Mouse (Mus musculus) midbrain, postnatal 0 days (tissue): ENCODE results near the gene Lamb3. TPM values are rescaled to one million over a fixed set of nuclear protein-coding genes. Genes with fewer than 3 reads are reported as not detected.

Source experiments
- ATAC-seq: fragments of 200-750 bp; cut with Nextera tagmentation; 2 replicates; pipeline ENCODE4 v1.8.0; 2017; ENCODE audit warnings: moderate number of reproducible peaks, mild to moderate bottlenecking, moderate TSS enrichment, moderate library complexity; ENCODE audit not compliant: low FRiP score
- DNase-seq: peaks from one replicate; pipeline ENCODE4 v3.0.0-alpha.2; 2015; ENCODE audit warnings: low spot score
- H3K27ac ChIP-seq: fragments of 300-500 bp; sonication (generic); 2 replicates; pipeline ENCODE4 v1.5.1; 2014; ENCODE audit warnings: low read depth, mild to moderate bottlenecking, low read length, mixed read lengths
- H3K27me3 ChIP-seq: fragments of 300-500 bp; sonication (generic); 2 replicates; pipeline ENCODE4 v1.6.1; 2014; ENCODE audit warnings: low read length, control low read depth, mixed read lengths; ENCODE audit not compliant: insufficient read depth
- H3K36me3 ChIP-seq: fragments of 300-500 bp; sonication (generic); 2 replicates; pipeline ENCODE4 v1.6.1; 2014; ENCODE audit warnings: low read length, control low read depth, mixed read lengths; ENCODE audit not compliant: insufficient read depth
- H3K4me1 ChIP-seq: fragments of 300-500 bp; sonication (generic); 2 replicates; pipeline ENCODE4 v1.6.1; 2014; ENCODE audit warnings: mild to moderate bottlenecking, control low read depth, antibody characterized with exemption, low read length, mixed read lengths; ENCODE audit not compliant: insufficient read depth
- H3K4me2 ChIP-seq: fragments of 300-500 bp; sonication (generic); 2 replicates; pipeline ENCODE4 v1.6.1; 2014; ENCODE audit warnings: low read depth, mild to moderate bottlenecking, low read length, mixed read lengths; ENCODE audit not compliant: poor library complexity, severe bottlenecking
- H3K4me3 ChIP-seq: fragments of 300-500 bp; sonication (generic); 2 replicates; pipeline ENCODE4 v1.5.1; 2014; ENCODE audit warnings: low read depth, mild to moderate bottlenecking, low read length, moderate library complexity
- H3K9ac ChIP-seq: fragments of 300-500 bp; sonication (generic); replicated peaks from 2 replicates; pipeline ENCODE4 v1.6.1; 2014; ENCODE audit warnings: mild to moderate bottlenecking, low read length, moderate library complexity, mixed read lengths; ENCODE audit not compliant: poor library complexity, severe bottlenecking
- H3K9me3 ChIP-seq: fragments of 300-500 bp; sonication (generic); 2 replicates; pipeline ENCODE4 v1.6.1; 2016; ENCODE audit warnings: low read length, control low read depth
- CTCF ChIP-seq: IDR thresholded peaks from 2 replicates; pipeline ENCODE4 v1.5.1; 2016; ENCODE audit warnings: antibody characterized with exemption, mild to moderate bottlenecking
- WGBS: fragments of 180-500 bp; shearing (Covaris S2); extraction: QIAGEN DNeasy Blood & Tissue Kit; methylation state at CpG from one replicate; pipeline ENCODE4 v1.1.7; 2014; 5-methylcytosine and 5-hydroxymethylcytosine counted together
- polyA plus RNA-seq: library from polyadenylated mRNA; unstranded; fragments of >200 nt; fragmentation: Nextera tagmentation; extraction: Ambion mirVana; gene quantifications from 2 replicates; pipeline ENCODE4 v1.2.1, GENCODE M21; 2015
- total RNA-seq: library from RNA; depleted of rRNA; stranded (reverse); fragments of >200 nt; gene quantifications from 2 replicates; pipeline ENCODE4 v1.2.3, GENCODE M21; 2014

Gene Lamb3
- total and polyA plus RNA-seq, 2 experiments from 2014 or later = 0.82 to 1.4 TPM

DNA sequence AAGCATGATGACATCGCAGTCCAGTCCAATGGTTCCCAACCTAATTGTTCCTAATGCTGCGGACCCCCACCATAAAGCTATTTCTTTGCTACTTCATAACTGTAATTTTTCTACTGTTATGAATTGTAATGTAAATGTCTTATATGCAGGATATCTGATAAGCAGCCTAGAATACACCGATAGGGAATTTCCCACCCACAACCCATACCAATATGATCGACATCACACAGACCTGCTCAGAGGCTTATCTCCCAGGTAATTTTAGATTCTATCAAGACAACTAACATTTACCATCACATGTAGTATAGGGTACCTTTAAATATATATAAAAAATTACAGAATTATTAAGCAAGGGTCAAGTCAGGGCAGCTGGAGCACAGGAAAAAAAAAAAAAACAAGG is 18.6 kb downstream of the Lamb3 start:
- Histone ChIP-seq H3K4me2 (no peak overlapping the region), H3K27me3 (no peaks in the 10 kb centered on the region), H3K36me3 (no peaks in the 10 kb centered on the region), H3K9ac (no peak overlapping the region), H3K4me3 (no peak overlapping the region), H3K9me3 (no peaks in the 10 kb centered on the region), H3K4me1 (no peaks in the 10 kb centered on the region), H3K27ac (no peak overlapping the region)
- WGBS = 88% methylated on average over 4 of the region's 4 CpGs
- ATAC-seq (no peak), DNase-seq (no peak)
- TF ChIP-seq CTCF = no peak

- no peaks in the 10 kb centered on the region for H3K27me3 ChIP-seq
- no peak overlapping the region for H3K4me3 ChIP-seq
- no peaks in the 10 kb centered on the region for H3K9me3 ChIP-seq
- 48% methylated on average over 7 of the region's 7 CpGs for WGBS
- H3K4me1 ChIP-seq = no peaks in the 10 kb centered on the region
- no peaks in the 10 kb centered on the region for H3K36me3 ChIP-seq
- TF ChIP-seq CTCF = no peak
- ATAC-seq (no peak), DNase-seq (no peak)
- H3K9ac ChIP-seq = no peak overlapping the region
- no peak overlapping the region for H3K27ac ChIP-seq
- no peak overlapping the region for H3K4me2 ChIP-seq
Observed at GRCm38 (mm10) chr1:193226724-193227522, 19.4 kb downstream of the Lamb3 start.

- Histone ChIP-seq H3K4me3 (no peak overlapping the region), H3K9me3 (no peaks in the 10 kb centered on the region), H3K9ac (no peak overlapping the region), H3K27ac (no peak overlapping the region), H3K4me1 (no peaks in the 10 kb centered on the region), H3K27me3 (no peaks in the 10 kb centered on the region), H3K4me2 (no peak overlapping the region), H3K36me3 (no peaks in the 10 kb centered on the region)
- TF ChIP-seq CTCF = no peak
- DNase-seq (no peak), ATAC-seq (no peak)
- WGBS = 68% methylated on average over 4 of the region's 4 CpGs
Observed at GRCm38 (mm10) chr1:193227537-193227936, 20.0 kb downstream of the Lamb3 start.

- H3K9me3 ChIP-seq = no peaks in the 10 kb centered on the region
- WGBS = 95% methylated on average over 5 of the region's 5 CpGs
- ATAC-seq (no peak), DNase-seq (no peak)
- H3K4me3 ChIP-seq = no peak overlapping the region
- H3K36me3 ChIP-seq = no peaks in the 10 kb centered on the region
- no peaks in the 10 kb centered on the region for H3K4me1 ChIP-seq
- H3K9ac ChIP-seq = no peak overlapping the region
- H3K27ac ChIP-seq = no peak overlapping the region
- H3K4me2 ChIP-seq = no peak overlapping the region
- H3K27me3 ChIP-seq = no peaks in the 10 kb centered on the region
- no peak for TF ChIP-seq CTCF
Observed at GRCm38 (mm10) chr1:193229570-193229969, 22.1 kb downstream of the Lamb3 start.

- H3K27ac ChIP-seq = no peak overlapping the region
- no peaks in the 10 kb centered on the region for H3K36me3 ChIP-seq
- no peak overlapping the region for H3K9ac ChIP-seq
- no peaks in the 10 kb centered on the region for H3K27me3 ChIP-seq
- no peaks in the 10 kb centered on the region for H3K4me1 ChIP-seq
- no peaks in the 10 kb centered on the region for H3K9me3 ChIP-seq
- WGBS = 73% methylated on average over 3 of the region's 3 CpGs
- no peak overlapping the region for H3K4me3 ChIP-seq
- DNase-seq (no peak), ATAC-seq (no peak)
- TF ChIP-seq CTCF = no peak
- H3K4me2 ChIP-seq = no peak overlapping the region
Observed at GRCm38 (mm10) chr1:193230531-193230930, 23.0 kb downstream of the Lamb3 start.

GRCm38 (mm10) chr1:193230935-193231334 is 23.4 kb downstream of the Lamb3 start:
- Histone ChIP-seq H3K4me3 (no peak overlapping the region), H3K36me3 (no peaks in the 10 kb centered on the region), H3K4me1 (no peaks in the 10 kb centered on the region), H3K27ac (no peak overlapping the region), H3K27me3 (no peaks in the 10 kb centered on the region), H3K4me2 (no peak overlapping the region), H3K9me3 (no peaks in the 10 kb centered on the region), H3K9ac (no peak overlapping the region)
- no peak for DNase-seq
- no peak for TF ChIP-seq CTCF
- 67% methylated on average over 5 of the region's 5 CpGs for WGBS
- ATAC-seq = no peak
